Mouse (Mus musculus): Measurements from ENCODE around the gene Foxp4.
"Not testable (repeated sequence)": the region's sequence is repeated elsewhere in the genome, so short reads cannot be mapped to it uniquely, and the experiment has no call there.

The Foxp4 gene

DNA sequence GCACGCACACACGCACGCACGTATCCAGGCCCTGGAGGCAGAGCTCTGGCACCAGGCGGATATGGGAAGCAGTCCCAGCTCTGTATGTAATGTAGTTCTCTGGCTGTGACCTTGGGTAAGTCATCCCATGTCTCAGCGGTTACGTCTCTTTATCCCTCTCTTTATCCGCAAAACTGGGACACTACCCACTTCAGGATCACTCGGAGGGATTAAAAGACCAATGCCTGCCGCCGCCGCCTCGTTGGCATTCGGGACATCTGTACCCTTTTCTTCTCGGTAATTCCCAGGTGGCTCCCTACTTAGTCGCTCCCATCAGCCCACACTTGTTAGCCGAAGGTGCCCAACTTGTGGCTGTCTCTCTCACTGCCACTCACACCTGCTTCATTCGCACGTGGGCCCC, 35.2 kb downstream of the Foxp4 start:
- DNase-seq = no peak

DNA sequence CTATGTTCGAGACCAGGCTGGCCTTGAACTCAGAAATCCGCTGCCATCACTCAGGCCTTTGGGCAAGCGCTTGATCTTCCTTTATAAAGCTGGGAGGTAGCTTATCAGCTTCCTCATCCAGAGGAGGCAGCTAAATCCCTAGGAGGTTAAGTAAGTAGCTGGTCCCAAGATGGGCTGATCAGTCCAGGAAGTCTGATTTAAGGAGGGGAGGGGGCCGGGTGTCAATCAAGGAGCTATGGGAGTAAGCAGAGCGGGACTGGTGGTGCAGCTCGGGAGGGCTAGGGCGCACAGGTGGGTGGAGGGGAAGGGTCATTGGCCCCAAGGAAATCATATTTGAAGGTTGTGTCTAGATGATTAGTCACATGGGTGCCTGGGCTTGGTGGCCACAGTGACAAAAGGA, 35.8 kb downstream of the Foxp4 start:
- DNase-seq = no peak

DNA sequence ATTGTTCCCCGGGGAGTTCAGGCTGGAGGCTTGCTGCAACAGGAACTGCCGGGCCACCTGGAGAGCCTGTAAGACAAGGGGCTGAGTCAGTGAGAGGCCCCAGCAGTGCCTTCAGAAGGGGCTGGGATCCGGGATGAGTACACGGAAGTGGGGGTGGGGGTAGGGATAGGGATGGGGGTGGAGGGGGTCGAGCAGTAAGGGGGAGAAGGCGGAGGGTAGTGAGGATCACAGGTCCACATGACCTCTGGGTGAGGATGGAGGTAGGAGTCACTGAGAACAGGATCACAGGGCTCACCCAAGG, 36.3 kb downstream of the Foxp4 start:
- no peak for DNase-seq

DNA sequence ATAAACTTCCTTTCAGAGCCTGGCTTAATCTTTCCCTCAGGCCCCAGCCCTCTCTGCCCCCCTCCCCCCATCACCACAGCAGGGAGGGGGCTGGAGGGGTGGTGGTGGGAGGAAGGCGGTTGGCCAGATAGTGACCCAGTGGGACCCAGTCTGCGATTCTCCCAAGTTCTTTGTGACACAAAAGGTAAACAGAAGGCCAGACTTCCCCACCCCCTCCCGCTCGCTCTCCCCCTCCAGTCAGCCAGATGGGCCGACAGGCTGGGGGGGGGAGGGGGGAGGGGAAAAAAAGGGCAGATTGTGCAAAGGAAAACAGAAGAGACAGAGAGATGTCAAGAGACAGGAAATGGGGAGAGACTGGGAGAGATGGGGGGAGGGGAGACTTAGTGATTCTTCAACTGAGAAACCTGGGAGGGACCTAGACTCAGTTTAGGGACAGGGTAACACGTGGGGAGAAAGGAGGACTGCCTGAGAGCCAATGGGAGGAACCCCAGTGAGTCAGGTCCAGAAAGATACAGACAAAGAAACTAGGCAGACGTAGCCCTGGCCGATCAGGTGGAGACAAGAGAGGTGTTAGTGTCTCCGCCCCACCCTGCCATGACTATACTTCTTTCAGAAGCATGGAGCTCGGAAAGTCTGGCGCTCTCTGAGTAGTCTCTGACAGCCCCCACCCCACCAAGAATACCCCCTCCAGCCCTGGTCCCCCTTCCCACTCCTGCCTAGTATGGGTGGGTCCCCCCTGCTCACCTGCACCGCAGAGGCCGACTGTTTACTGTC, 36.9 kb downstream of the Foxp4 start:
- DNase-seq = no peak

DNA sequence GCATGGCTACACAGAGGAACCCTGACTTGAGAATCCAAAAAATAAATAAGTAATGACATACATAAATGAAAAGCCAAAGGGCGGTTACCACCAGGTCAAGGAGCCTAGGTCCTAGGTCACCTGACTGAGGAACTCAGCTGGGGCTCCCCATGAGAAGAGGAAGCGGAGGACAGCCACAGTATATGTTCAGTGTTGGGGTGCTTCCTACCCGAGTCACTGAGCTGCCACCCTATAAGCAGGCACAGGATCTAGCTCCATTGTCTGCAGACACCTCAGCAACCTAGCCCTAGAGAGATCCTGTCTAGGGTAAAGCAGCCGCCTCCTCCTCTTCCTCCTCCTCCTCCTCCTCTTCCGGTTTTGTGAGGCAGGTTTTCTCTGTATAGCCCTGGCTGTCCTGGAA, 41.3 kb downstream of the Foxp4 start:
- no peak for DNase-seq

DNA sequence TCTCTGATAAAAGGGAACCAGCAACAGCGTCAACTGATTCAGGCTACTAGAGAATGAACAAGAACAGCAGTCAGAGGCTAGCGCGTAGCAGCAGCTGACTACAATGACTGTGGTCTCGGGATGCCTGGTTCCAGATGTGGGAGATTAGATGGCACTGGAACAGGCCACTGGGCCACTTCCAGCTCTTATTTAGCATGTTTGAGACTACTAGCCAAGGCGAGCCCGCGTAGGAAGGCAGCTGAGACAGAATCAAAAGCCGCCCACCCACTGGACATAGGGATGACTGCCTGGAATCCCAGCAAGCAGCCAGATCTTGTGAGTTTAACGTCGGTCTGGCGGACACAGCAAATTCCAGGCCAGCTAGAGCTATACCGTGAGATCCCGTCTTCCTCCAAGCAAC, 43.1 kb downstream of the Foxp4 start:
- no peak for DNase-seq

DNA sequence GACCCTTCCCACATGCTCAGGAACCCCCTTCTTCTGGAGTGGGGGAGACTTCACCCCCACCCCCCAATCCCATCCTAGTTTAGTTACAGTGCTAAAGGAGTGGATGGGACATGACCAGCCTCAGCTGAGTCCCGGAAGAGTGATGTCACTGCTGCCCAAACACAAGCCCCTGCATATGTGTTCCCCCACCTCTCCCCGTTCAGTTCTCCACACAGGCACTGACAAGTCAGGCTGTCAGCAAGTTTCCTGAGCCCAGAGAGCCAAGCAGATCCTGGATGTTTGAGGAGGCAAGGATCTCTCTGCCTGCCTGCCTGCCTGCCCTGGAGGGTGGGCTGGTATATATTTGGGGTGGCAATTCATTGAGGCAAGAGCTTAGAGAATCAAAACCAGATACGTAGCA, 45.2 kb downstream of the Foxp4 start:
- no peak for DNase-seq

DNA sequence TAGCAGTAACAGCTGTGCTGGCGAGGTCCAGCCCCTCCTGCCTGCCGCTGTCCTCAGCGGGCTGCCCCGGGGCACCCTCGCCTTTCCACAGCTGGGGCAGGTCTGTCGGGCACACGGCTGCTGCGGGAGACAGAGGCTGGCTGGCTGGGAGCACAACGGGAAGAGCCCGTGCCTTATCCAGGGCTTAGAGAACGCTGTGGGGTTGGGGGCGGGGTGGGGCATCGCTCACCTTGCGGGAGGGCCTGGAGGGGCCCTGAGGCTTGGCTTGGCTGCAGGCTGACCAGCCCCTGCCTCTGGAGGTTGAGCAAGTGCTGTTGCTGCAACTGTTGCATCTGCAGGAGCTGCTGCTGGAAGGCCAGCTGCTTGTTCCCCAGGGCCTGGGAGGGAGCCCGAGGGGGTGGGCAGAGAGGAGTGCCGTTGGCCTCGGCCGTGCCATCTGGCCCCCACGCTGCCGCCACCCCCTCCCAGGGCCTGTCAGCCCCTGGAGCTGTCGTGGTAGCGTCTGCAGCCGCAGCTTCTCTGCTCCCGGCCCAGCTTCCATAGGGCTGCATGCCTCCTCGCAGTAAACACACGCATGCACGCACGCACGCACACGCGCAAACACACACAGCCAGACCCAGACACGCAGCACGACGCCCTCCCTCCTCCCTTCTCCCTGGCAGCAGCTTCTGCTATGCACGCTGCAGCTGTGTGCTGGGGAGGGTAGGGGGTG, 45.9 kb downstream of the Foxp4 start:
- DNase-seq = peak; percentile 50 to 63

DNA sequence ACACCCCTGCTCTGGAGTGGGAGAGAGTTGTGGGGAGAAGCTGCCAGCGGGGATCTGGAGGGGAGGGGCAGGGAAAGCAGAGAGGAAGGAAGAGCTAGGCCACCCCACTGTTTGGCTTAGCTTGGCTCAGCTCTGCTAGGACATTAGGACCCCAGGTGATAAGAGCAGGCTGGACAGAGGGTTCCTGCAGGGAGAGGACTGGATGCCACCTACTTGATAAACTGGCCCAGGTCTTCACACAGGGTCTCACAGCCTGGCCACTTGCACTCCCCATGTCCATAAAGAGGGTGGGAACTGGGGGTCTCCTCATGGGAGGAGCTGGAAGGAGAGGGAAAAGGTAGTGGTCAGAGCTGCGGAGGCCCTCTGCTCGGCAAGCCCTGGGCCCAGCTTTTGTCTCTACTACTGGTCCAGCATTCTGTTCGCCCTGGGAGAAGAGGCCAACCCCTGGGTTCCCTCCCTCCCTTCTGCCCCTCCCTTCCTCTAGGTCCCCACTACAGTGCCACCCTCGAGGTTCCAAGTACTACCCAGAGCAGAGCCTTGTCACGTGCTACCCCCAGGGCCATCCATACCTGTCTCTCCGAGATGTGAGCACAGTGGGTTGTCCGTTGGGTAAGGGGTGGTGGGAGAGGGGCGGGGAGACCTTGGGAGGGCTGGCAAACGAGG, 46.6 kb downstream of the Foxp4 start:
- no peak for DNase-seq

DNA sequence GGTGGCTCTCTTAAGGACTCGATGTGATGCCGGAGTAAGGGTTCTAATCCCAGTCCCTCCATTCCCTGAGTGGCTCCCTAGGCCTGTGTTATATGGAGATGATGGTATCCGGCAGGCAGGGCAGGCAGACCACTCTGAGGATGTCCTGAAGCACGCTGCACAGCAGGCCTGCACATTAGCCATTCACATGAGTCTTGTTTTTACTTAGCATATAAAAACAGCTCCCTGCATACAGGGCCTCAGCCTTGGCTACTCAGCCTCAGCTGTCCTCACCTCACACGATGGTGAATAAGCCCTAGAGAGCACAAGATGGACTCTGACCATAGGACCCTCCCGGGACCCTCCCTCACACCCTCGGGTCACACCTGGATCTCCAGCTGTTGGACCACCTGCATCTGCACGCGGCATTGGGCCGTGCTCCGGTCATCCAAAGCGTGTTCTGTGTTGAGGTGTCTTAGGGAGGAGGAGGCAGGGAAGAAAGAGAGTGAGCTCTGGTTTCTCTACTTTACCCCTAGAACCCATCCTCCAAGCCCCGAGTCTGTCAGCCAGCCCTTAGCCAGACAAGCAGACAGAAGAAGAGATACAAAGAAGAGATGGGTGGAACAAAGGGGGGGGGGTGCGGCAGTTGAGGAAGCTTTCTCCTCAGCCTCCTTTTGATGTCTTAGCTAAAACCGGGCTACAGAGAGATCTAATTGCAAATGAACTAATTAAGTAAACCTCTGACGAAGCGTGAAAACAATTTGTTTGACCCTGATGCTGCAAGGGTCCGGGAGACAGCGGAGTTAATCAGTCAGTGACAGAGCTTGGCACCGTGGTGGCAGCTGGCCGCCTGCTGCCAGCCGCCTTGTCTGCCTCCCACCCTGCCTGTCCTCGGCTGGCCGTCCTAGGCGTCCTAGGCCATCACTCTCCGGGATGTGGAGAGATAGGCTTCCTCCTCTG, 47.4 kb downstream of the Foxp4 start:
- DNase-seq = no peak

DNA sequence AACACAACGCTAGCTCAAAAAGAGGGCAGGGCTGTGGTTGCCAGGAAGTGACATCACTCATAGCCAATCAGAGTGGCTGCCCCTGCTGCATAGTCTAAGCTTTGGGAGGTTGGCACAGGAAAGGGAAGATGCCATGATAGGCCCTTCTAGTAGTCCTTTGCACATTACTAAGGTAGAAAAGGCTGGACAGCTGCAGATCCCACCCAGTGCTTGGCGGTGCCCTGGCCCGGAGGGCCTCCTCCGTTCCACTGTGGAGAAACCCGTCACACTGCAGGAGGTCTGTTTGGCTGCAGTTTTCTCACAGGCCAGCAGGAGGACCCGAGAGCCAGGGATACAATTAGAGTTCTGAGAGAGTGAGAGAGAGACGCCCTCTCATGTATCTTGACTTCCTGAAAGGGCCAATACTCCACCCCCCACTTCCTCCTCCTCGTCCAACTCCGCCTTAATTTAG, 51.1 kb downstream of the Foxp4 start:
- peak; percentile 75 to 82 for DNase-seq

DNA sequence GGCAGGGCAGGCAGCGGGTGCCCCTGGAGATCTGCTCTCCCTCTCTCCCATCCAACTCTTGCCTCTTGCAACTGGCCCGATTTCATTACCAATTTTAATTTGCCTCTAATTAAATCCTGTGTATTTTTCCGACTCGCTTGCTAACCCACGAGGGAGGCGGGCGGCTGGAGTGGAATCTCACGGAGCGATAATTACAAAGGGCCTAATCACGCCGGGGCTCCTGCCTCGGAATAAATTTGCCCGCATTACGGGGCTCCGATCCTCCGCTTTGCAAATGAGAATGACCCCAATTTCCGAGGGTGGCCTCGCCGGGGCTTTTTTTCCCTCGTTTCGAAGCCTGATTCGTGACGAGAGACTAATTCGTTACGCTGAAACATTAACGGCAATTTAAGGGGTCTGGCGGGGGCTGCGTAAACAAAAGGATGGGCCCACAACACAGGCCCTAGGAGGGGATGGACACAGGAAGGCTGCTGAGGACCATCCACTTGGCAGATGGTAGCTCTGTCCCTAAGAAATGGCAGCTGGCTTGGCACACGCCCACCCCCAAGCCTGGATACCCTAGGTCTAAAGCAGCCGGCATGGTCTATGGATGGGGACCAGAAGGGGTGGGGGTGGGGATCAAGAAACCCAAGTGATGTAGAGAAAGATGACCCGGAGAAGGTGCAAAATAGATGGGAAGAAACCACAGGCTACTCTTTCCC, 52.0 kb downstream of the Foxp4 start:
- no peak for DNase-seq

DNA sequence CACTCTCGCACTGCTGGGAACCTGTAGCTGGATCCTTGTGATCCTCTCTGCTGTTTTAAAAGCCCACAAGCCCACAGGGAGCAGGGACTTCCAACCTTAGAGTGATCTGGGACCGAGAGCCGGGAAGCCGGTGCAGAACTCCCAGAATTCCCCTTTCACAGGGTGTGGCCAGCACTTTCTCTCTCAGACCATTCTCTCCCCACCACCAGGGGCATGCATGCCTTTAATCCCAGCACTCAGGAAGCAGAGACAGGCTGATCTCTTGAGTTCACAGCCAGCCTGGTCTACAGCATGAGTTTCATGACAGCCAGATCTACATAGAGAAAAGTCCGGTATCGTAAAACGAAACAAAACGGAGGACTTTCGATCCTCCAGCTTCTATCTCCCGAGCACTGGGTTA, 54.6 kb downstream of the Foxp4 start:
- no peak for DNase-seq

DNA sequence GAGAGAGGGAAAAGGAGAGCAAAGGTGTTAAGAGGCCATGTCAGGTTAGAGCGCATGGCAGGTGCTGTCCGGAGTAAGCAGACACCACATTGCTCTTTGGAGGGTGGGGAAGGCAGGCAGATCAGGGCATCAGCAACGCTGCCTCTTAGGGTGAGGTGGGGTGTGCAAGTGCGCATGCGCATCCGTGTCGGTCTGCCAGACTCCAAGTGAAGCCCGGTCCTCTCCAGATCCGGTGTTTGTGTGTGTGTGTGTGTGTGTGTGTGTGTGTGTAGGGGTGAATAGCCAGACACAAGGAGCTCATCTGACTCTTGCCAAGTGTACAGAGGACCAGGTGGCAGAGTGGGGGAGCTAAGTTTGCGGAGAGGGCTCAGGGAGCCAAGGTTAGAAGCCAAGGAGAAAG, 58.4 kb downstream of the Foxp4 start:
- DNase-seq = peak; percentile 60 to 63

DNA sequence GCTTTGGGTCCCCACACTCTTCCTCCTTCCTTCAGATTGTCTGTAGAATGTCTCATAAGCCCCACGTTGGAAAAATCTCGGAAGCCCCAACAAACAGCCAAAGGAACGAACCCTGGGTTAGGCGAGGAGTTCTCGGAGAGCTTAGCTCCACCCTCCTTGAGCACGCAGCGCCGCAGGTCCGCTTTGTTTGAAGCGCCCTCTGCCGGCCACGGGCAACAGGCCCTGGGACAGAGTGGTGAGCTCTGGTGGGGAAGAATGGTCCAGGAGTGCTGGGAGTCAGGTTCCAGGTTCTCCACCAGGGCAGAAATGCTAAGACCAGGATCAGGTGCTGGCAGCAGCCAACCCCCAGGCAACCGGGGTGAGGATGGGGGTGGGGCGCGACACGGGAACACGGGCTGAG, 59.9 kb downstream of the Foxp4 start:
- DNase-seq = peak; percentile 78 to 85

DNA sequence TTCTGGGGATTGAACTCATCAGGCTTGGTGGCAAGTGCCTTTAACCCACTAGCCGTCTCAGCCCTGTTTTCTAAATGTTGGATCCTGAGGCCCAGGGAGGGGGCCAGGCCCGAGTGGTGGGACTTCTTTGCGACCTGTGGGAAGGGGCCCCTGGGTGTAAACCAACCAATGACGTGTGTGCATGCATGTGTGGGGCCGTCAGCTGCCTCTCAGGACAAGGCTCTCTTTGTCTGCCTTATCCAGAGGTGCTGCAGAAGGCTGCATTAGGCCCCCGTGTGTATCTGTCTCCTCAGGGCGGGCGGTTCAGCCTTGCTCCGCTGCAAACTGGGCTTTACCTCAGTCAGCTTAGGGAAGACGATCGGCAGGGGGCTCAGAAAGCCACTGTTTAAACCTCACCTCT, 61.0 kb downstream of the Foxp4 start:
- DNase-seq = no peak

DNA sequence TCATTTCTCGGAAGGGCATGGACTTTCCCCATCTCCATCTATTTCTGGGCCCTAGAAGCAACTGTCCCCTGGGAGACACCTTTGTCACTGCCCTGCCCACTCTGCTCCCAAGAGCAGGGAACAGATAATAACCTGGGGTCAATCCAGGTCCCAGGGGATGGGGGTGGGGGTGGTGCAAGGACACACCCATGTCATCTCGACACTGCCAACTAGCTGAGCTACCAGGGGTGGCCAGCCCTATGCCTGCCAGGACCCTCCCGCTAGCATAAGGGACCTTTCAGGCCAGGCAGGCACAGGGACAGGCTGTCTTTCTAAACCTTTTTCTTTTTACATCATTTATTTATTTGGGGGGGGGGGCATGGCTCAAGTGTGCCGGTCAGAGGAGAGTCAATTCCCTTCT, 61.4 kb downstream of the Foxp4 start:
- no peak for DNase-seq

DNA sequence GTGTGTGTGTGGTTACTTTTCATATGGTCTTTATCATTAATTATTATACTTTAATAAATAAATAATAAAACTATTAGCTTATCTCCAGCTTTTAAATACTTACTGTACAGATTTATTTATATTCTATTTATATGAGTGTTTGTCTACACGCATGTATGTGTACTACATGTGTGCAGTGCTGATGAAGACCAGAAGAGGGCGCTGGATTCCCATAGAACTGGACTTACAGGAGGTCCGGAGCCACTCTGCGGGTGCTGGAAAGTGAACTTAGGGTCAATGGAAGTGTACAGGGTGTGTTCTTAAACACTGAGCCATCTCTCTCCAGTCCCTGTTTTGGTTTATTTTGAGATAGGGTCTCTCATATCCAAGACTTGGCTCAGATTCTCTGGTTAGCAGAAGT, 68.9 kb downstream of the Foxp4 start:
- no peak for DNase-seq

DNA sequence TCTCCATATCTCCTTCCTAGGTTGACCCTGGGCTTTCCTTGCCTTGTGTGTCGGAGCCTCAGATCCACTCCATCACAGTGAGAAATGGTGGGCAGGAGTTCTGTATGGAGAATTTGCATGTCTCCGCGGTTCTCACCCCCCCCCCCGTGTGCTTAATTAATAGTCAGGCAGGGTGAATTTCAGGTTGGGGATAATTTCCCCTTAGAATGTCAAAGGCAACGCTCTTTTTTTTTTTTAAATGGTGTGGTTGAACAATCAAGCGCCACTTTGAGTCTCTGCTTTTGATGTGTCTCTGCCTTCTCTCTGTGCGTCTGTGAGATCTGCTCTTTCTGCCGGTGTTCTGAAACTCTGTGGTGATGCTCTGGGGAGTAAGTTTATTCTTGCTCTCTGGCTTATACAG, 69.5 kb downstream of the Foxp4 start:
- DNase-seq = no peak

DNA sequence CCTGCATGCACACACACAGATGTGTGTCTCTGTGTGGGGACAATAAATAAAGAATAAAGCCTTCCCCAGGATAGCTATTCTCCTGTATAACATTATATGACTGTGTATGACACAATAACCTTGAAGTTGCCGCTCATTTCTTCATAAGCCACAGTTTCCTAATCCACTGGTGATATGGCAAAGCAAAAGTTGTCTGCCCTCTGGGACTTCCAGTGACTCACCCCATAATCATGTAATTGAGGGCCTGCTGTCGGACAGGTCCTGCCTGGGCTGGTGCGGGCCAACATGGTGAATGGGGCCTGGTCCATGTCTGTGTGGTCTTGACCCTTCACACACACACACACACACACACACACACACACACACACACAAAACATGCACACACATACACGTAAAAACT, 70.7 kb downstream of the Foxp4 start:
- no peak for DNase-seq

DNA sequence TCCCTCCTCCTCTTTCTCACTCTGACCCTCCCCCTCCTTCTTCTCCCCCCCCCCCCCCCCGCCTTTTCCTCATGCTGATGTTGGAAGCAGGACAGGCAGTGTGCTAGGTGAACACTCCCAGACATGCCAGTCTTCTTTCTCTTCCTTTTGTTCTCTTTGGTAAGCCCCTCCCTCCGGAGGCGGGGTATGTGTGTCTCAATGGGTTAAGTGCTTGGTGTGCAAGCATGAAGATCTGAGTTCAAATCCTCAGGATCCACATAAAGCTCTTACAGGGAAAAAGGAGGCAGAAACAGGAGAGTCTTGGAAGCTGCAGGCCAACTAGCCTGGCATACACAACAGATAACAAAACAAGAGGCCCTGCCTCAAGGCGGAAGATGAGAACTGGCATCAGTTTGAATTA, 71.1 kb downstream of the Foxp4 start:
- DNase-seq = no peak

DNA sequence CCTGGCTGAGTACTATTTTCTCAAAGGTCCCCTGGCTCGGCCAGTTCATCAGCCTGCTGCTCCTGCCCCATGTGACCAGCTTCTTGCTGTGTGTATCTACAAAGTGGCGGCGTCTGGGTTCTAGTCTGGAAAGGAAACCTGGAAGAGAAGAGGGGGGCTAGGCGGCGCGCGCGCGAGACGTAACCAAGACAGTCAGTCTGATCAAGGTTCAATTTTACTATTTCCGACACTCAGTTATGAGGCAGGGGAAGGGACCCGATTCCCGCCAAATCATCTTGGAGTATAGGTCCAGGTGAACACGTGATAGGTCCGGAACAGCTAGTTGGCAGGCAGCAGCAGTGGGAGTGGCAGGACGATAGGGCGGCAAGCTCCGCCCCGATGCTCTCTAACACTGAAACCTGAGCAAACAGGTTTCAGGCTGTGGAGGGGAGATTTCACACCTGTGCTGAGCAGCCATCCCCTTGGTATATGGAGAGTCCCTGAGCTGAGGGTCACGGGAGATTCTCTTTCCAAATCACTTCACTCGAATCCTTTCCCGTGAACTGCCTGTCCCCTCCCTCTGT, 72.6 kb downstream of the Foxp4 start:
- not testable (repeated sequence) for DNase-seq
